Mouse (Mus musculus): ENCODE measurements around the gene Slc30a1.

DNA sequence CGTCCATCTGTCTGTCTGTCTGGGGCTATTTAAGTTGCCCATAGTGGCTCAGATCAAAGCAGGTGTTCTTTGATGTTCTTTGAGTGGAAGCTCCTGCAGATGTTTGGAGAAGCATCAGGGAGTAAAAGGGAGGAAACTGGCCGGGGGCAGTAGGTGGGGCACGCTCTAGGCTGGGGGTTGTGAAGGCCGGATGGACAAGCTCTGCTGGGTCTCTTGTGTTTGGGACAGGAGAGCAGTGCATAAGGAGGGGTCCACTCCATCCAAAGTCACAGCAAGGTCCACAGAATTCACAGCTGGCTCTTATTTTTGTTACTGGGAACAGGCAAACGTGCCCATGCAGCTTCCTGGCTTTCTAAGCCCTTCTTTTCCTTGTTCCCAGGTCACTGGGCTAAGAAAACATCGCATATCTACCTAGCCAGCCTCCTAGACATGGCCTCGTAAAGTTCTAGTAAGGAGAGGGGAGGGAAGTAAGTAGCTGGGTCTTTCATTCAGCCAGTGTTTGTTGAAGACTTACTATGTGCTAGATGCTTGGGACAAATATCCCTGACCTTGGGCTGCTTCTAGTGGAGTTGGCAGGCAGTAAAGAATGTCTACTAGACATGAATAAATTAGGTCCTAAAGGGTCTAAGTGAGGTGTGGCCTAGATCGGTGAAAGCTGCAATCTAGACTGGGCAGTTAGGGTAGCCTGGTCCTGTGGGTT is 25.9 kb downstream of the Slc30a1 start:
- TF ChIP-seq GATA1 (IDR thresholded peaks at IDR 0.05; ENCODE audit: low read length) (no peak), TAL1 (IDR thresholded peaks at IDR 0.05; ENCODE audit: low read length) (no peak)
